Mouse (Mus musculus): ENCODE measurements around the gene Kdm4a. TPM values are rescaled to one million over a fixed set of nuclear protein-coding genes. Genes with fewer than 3 reads are reported as not detected.

Gene Kdm4a
- polyA plus RNA-seq, 1 experiment from 2014 or later = 55.0 TPM

DNA sequence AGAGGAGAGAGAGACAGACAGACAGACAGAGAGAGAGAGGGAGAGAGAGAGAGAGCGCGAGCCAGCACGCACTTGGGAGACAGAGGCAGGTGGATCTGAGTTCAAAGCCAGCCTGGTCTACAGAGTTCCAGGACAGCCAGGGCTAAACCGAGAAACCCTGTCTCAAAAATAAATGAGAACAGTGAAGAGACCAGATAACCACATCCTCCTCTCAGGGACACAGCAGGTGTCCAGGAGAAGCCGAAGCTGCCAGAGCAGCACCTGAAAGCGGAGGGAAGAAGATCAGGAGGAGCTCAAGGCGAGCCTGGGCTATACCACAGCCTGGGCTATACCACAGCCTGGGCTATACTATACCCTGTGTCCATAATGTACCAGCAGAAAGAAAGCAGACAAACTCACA, 29.0 kb downstream of the Kdm4a start:
- H3K4me1 ChIP-seq = no peaks in the 10 kb centered on the region
- 95% methylated on average over 7 of the region's 7 CpGs for WGBS
- H3K4me2 ChIP-seq = no peak overlapping the region
- no peak overlapping the region for H3K27ac ChIP-seq
- no peaks in the 10 kb centered on the region for H3K27me3 ChIP-seq
- H3K4me3 ChIP-seq = no peak overlapping the region
- no peak overlapping the region for H3K9ac ChIP-seq
- H3K36me3 ChIP-seq = peaks cover 97% of the 10 kb centered on the region
- H3K9me3 ChIP-seq = no peaks in the 10 kb centered on the region
- no peak for ATAC-seq (ENCODE audit: insufficient number of reproducible peaks, insufficient read depth, low FRiP score, low TSS enrichment, low read depth)

DNA sequence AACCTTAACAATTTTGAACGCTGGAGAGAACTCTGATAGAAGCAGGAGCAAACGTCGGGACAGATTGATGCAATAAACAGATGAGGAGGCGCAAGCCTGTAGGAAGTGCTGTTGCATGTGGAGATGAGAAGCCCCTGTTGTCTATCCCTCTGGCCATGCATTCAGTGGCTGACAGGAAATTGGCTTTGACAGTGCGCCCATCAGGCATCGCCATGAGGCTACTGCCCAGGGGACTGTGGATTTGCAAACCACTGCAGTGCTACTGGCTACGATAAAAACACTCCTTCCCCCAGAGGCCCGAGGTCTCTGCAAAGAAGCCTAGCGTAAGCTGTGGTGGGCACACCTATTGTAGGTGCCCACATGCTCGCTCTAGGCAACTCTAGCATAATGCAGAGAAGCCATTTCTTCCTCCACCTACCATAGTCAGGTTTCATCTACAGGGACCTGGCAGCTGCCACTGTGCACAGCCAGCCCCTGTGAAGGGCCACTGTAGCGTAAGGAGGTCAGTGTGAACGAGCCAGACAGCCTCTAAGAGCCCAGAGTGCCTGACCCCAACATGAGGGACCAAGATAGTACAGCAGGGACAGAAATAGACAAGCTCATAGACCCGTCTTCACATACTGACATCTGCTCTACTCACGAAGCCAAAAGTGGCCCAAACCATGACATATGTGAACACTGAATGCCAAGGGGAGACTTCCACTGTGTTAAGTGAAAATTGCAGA, 29.7 kb downstream of the Kdm4a start:
- Histone ChIP-seq H3K36me3 (peaks cover 97% of the 10 kb centered on the region), H3K9ac (no peak overlapping the region), H3K4me1 (no peaks in the 10 kb centered on the region), H3K9me3 (no peaks in the 10 kb centered on the region), H3K4me2 (no peak overlapping the region), H3K4me3 (no peak overlapping the region), H3K27ac (no peak overlapping the region), H3K27me3 (no peaks in the 10 kb centered on the region)
- ATAC-seq (ENCODE audit: insufficient number of reproducible peaks, insufficient read depth, low FRiP score, low TSS enrichment, low read depth) = no peak
- 80% methylated on average over 14 of the region's 14 CpGs for WGBS

DNA sequence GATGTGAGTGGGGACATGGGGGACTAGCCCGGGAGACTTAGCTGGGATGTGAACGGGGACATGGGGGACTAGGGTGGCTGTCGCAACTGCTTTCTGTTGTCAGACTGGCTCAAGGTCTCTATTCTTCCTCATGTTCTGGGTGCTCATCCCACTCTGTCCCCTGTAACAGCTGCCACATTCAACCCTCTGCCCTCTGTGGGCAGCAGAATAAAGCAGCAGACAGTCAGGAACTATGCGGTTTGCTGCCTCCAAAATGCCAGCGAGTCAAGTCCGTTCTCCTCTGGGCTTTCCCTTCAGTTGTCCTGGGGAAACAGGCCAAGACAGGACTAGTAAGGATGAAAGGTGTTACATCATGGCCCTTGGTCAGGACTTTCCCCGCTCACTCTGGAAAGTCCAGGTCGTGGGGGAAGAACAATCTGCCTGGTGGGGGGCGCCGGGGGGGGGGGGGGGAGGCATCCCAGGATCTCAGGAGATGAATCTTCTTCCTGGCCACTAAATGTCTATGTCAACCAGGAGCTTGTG, 30.7 kb downstream of the Kdm4a start:
- no peaks in the 10 kb centered on the region for H3K9me3 ChIP-seq
- WGBS = 86% methylated on average over 10 of the region's 10 CpGs
- H3K27me3 ChIP-seq = no peaks in the 10 kb centered on the region
- no peak overlapping the region for H3K4me2 ChIP-seq
- no peaks in the 10 kb centered on the region for H3K4me1 ChIP-seq
- ATAC-seq (ENCODE audit: insufficient number of reproducible peaks, insufficient read depth, low FRiP score, low TSS enrichment, low read depth) = no peak
- H3K9ac ChIP-seq = no peak overlapping the region
- H3K27ac ChIP-seq = no peak overlapping the region
- H3K36me3 ChIP-seq = peaks cover 97% of the 10 kb centered on the region
- no peak overlapping the region for H3K4me3 ChIP-seq

DNA sequence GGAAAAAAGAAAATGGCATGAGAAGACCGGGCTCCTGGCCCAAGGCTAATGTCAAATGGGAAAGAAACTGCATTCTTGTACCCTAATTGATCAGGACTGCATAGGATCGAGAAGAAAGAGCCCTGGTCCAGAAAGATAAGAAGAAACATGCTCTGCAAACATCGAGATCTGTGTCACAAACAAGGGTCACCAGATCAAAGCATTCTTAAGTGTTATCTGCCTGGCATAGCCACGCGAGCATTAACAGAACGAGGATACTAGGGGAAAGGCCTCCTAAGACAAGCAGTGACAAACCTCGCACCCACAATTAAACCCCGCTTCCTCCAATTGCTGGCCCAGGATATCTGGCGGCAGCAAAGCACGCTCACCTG, 31.5 kb downstream of the Kdm4a start:
- Histone ChIP-seq H3K9ac (no peak overlapping the region), H3K27ac (no peak overlapping the region), H3K27me3 (no peaks in the 10 kb centered on the region), H3K4me1 (no peaks in the 10 kb centered on the region), H3K36me3 (peaks cover 97% of the 10 kb centered on the region), H3K4me2 (no peak overlapping the region), H3K4me3 (no peak overlapping the region), H3K9me3 (no peaks in the 10 kb centered on the region)
- WGBS = 87% methylated on average over 10 of the region's 10 CpGs
- no peak for ATAC-seq (ENCODE audit: insufficient number of reproducible peaks, insufficient read depth, low FRiP score, low TSS enrichment, low read depth)

DNA sequence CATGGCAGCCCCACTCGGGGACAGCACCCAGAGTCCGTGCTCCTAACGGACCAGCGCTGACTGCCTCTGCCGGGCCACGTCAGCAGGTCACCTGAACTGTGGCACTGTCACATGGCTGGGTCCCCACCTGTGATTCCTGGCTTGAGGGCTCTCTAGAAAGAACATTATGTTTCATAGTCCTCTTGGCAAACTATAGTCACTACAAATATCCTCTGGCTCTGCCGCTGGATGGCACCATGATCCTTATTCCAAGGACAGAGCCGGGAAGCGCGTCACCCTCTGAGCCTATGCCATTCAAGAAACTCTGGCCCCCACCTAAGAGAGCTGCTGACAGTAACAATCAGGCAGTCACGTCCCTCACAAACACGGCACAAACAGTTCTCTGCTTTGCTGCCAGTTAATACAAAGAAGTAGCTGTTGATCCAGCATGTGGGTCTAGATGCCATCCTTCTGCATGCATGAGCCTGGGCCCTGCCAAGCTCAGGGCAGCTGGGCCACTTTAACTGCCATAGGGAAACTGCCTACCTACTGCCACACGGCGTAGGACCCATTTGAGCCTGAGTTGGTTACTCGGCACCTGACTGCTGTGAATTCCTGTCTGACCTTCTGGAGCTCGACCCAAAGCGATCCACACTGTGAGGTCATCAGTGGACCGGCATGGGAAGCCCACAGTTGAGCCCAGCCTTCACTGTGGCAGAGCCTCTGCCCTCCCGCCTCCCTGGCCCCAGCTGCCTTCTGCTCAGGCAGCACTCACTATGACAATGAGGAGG, 32.1 kb downstream of the Kdm4a start:
- Histone ChIP-seq H3K27me3 (no peaks in the 10 kb centered on the region), H3K9ac (no peak overlapping the region), H3K4me1 (no peaks in the 10 kb centered on the region), H3K4me3 (no peak overlapping the region), H3K27ac (no peak overlapping the region), H3K4me2 (no peak overlapping the region), H3K36me3 (peaks cover 97% of the 10 kb centered on the region), H3K9me3 (no peaks in the 10 kb centered on the region)
- WGBS = 95% methylated on average over 19 of the region's 19 CpGs
- no peak for ATAC-seq (ENCODE audit: insufficient number of reproducible peaks, insufficient read depth, low FRiP score, low TSS enrichment, low read depth)

DNA sequence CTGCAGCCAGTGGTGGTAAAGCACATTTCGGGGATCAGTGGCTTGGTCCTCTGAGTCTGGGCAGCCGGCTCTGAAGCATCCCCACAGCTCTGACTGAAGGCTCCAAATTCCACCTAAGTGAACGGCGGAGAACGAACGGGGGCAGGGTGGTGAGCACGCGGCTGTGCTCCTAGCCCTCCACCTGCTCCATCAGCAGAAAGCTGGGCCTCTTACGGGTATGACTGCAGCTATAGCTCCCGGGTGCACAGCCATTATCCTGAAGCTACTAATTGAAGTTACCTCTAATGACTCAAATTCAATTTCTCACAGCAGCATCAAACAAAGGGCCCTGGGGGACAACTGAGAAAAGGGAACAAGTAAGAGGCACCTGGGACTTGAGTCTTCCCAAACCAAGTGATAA, 32.8 kb downstream of the Kdm4a start:
- no peak for ATAC-seq (ENCODE audit: insufficient number of reproducible peaks, insufficient read depth, low FRiP score, low TSS enrichment, low read depth)
- WGBS = 88% methylated on average over 10 of the region's 10 CpGs
- no peak overlapping the region for H3K27ac ChIP-seq
- H3K9me3 ChIP-seq = no peaks in the 10 kb centered on the region
- H3K4me1 ChIP-seq = no peaks in the 10 kb centered on the region
- no peak overlapping the region for H3K9ac ChIP-seq
- no peaks in the 10 kb centered on the region for H3K27me3 ChIP-seq
- no peak overlapping the region for H3K4me2 ChIP-seq
- H3K4me3 ChIP-seq = no peak overlapping the region
- H3K36me3 ChIP-seq = peaks cover 97% of the 10 kb centered on the region

DNA sequence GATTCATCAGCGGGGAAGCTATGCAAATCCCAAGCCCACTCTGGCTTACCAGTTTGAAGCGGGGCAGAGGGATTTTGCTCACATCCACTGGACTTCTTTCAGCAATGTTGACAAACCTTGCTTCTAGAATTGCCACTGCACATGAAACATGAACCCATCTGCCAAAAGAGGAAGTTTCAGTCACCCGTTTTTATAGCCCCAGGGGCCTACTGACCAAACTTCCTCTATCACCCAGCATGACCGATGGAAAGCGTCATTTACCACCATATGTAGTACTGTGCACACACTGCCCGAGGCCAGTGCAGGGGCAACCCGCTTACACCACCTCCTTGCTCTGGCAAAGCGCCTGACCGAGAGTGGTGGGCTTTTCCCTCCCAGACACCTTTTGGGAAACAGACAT, 35.5 kb downstream of the Kdm4a start:
- ATAC-seq (ENCODE audit: insufficient number of reproducible peaks, insufficient read depth, low FRiP score, low TSS enrichment, low read depth) = no peak
- Histone ChIP-seq H3K4me2 (no peak overlapping the region), H3K9ac (no peak overlapping the region), H3K36me3 (peaks cover 97% of the 10 kb centered on the region), H3K4me1 (no peaks in the 10 kb centered on the region), H3K9me3 (no peaks in the 10 kb centered on the region), H3K4me3 (no peak overlapping the region), H3K27me3 (no peaks in the 10 kb centered on the region), H3K27ac (no peak overlapping the region)
- WGBS = 74% methylated on average over 9 of the region's 9 CpGs

DNA sequence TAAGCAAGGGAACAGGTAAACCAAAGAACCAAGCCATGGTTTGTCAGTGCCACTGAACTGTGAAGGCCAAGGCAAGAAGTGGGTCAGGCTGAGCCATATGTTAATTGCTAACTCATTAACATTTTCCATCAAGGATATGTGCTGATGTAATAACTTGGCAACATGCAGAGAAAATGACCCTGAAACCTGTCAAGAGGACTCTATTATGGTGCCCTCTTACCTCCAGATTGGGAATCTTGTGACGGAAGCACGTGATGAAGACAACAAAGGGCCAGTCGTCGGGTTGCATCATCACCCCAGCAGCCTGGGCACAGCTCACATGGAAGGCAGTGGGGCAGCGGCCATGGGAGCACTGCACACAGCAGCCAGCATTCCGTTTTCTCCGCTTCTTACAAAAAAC, 36.2 kb downstream of the Kdm4a start:
- no peak overlapping the region for H3K27ac ChIP-seq
- 90% methylated on average over 7 of the region's 7 CpGs for WGBS
- no peak for ATAC-seq (ENCODE audit: insufficient number of reproducible peaks, insufficient read depth, low FRiP score, low TSS enrichment, low read depth)
- H3K27me3 ChIP-seq = no peaks in the 10 kb centered on the region
- no peak overlapping the region for H3K9ac ChIP-seq
- H3K9me3 ChIP-seq = no peaks in the 10 kb centered on the region
- no peak overlapping the region for H3K4me2 ChIP-seq
- H3K36me3 ChIP-seq = peaks cover 97% of the 10 kb centered on the region
- H3K4me1 ChIP-seq = no peaks in the 10 kb centered on the region
- H3K4me3 ChIP-seq = no peak overlapping the region

DNA sequence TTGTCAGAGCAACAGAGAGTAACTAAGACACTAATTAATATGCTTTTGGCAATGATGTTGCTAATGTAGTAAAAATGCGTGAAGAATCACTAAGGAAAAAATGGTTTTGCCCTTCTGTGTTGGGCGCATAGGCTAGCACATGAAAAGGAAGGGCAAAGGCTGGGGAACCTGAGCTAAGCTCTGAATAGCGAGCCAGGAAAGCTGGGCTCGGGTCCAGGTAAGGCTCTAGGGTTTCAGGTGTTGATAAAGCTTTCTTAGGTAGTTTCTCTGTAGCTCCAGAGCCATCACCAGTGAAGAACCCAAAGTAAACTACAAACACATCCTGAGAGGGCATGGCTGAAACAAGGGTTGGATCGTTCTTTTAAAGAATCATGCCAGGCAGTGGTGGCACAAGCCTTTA, 38.3 kb downstream of the Kdm4a start:
- Histone ChIP-seq H3K9me3 (no peaks in the 10 kb centered on the region), H3K27me3 (no peaks in the 10 kb centered on the region), H3K4me2 (no peak overlapping the region), H3K4me1 (no peaks in the 10 kb centered on the region), H3K4me3 (no peak overlapping the region), H3K9ac (no peak overlapping the region), H3K36me3 (peaks cover 97% of the 10 kb centered on the region), H3K27ac (no peak overlapping the region)
- WGBS = 89% methylated on average over 5 of the region's 5 CpGs
- ATAC-seq (ENCODE audit: insufficient number of reproducible peaks, insufficient read depth, low FRiP score, low TSS enrichment, low read depth) = no peak

DNA sequence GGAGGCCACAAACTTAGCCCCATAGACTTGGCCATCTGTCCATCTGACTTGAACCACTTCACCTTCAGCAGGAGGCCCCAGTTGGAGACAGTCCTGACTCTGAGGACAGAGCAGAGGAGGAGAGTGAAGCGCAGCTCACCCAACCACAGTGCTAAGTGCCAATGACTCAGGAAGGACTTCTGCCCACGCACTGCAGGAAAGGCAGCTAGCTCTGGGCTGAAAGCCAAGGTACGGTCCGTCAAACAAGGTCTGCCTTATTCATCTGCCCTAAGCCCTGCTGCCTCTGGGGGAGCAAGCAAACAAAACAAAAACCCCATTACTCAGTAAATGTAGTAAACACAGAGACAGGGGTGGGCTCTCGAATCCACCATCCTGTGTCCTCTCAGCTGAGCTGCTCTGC, 41.0 kb downstream of the Kdm4a start:
- Histone ChIP-seq H3K36me3 (peaks cover 79% of the 10 kb centered on the region), H3K4me3 (no peak overlapping the region), H3K4me1 (peaks cover 7% of the 10 kb centered on the region), H3K9me3 (no peaks in the 10 kb centered on the region), H3K27ac (no peak overlapping the region), H3K9ac (no peak overlapping the region), H3K27me3 (no peaks in the 10 kb centered on the region), H3K4me2 (no peak overlapping the region)
- no peak for ATAC-seq (ENCODE audit: insufficient number of reproducible peaks, insufficient read depth, low FRiP score, low TSS enrichment, low read depth)
- WGBS = 83% methylated on average over 5 of the region's 5 CpGs

DNA sequence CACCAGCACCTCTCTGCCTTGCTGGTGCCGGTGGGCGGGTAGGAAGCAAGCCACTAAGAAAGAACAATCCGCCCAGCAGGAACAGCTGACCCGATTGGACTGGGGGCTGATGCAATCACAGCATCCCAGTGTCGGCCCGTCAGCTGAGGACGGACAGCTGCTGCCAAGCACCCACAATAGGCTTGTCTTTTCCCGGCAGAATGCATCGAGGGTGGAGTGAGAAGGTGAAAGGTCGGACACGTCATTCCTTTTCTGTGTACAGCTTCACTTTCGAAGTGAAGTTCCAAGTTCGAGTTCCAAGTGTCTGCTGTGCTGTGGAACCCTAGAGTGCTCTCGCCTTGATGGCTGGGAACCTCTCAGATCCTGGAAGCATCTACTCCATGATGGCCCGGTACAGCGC, 42.0 kb downstream of the Kdm4a start:
- 87% methylated on average over 16 of the region's 16 CpGs for WGBS

DNA sequence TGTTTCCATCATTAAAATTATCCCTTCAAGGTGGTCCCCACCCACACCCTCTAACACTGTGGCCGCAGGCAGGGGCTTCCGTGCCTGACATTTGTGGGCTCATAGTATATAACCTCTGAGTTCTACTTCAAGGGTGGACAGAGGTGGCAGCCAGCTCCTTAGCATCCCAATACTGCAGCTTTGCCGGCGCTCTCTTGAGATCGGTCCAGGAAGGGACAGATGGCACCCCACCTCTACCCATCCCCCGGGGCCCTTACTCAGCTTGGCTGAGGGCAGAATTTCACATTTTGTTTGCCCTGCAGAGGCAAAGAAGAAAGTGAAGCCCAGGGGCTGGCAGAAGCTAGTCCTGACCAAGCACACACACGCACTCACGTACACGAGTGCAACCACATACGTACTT, 42.5 kb downstream of the Kdm4a start:
- no peak for ATAC-seq (ENCODE audit: insufficient number of reproducible peaks, insufficient read depth, low FRiP score, low TSS enrichment, low read depth)
- H3K27ac ChIP-seq = no peak overlapping the region
- H3K9ac ChIP-seq = no peak overlapping the region
- no peak overlapping the region for H3K4me3 ChIP-seq
- no peaks in the 10 kb centered on the region for H3K27me3 ChIP-seq
- peaks cover 19% of the 10 kb centered on the region for H3K4me1 ChIP-seq
- WGBS = 95% methylated on average over 10 of the region's 10 CpGs
- no peak overlapping the region for H3K4me2 ChIP-seq
- no peaks in the 10 kb centered on the region for H3K9me3 ChIP-seq
- H3K36me3 ChIP-seq = peaks cover 63% of the 10 kb centered on the region

More for the DNA sequence above, 42.0 kb downstream of the Kdm4a start:
- Histone ChIP-seq H3K4me1 (peaks cover 16% of the 10 kb centered on the region), H3K9me3 (no peaks in the 10 kb centered on the region), H3K4me3 (no peak overlapping the region), H3K27ac (no peak overlapping the region), H3K4me2 (no peak overlapping the region), H3K9ac (no peak overlapping the region), H3K36me3 (peaks cover 68% of the 10 kb centered on the region), H3K27me3 (no peaks in the 10 kb centered on the region)
- no peak for ATAC-seq (ENCODE audit: insufficient number of reproducible peaks, insufficient read depth, low FRiP score, low TSS enrichment, low read depth)

All from embryonic facial prominence, embryonic 13.5 days (tissue).